Mouse (Mus musculus) megakaryocyte, embryonic 14.5 days (primary cell): ENCODE measurements at regions not wholly inside any gene's neighbourhood (a gene's known extent, or its start where the extent isn't known, plus 50 kb on each side); places are given as distances from the start of the nearest gene placed in this dataset.

ENCODE experiments used
- FLI1 ChIP-seq: IDR thresholded peaks from 2 replicates; pipeline ENCODE4 v1.6.1; 2012; ENCODE audit warnings: low read length, inconsistent platforms, mixed read lengths
- GATA1 ChIP-seq: IDR thresholded peaks from 3 replicates; pipeline ENCODE4 v1.6.1; 2012; ENCODE audit warnings: mixed read lengths, low read length, inconsistent platforms, borderline replicate concordance

DNA sequence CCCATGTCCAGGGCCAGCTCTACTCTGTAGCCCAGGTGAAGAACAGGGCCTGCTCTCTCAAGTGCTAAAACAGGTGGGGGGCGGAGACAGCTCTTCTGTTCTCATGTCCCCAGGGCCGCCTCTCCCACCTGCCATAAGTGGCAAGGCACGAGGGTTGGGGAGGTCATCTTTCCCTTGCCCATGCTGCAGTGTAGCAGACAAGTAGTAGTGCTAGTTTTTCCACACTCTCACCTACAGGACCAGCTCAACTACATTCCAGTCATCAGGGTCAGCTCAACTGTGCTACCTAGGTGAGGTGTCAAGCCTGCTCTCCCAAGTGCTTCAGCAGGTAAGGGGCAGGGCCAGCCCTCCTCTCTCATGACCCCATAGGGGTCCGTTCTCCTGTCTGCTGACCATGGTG, 219.8 kb downstream of the Otol1 start:
- TF ChIP-seq GATA1 = no peak
- no peak for TF ChIP-seq FLI1
